Mouse (Mus musculus): Measurements from ENCODE around the gene 4921511C20Rik.

The 4921511C20Rik gene

DNA sequence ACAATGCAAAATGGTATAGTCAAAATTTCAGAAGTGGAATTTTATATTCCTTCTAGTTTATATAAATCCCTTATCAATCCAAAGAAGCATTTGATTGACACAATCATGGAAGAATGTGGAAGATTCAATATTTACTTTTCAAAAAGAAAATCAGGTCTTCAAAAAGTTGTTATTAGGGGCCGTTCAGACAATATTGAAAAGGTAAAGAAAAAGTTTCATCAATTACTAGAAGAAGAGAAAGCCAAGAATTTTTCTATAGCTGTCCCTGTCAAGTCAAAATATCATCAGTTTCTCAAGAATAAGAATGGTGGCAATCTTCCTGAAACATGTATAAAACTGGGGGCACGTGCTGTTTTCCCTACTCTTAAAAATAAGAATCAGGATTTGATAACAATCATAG, at the start of gene 4921511C20Rik:
4921511C20Rik (plus strand) TSS at position 301 of the 400 bp plus-strand sequence.
- no peak for DNase-seq
